Mouse (Mus musculus) duodenum, adult 2 months (tissue): ENCODE results near the gene Fnbp4. TPM values are rescaled to one million over a fixed set of nuclear protein-coding genes. Genes with fewer than 3 reads are reported as not detected.

Experiments used
- polyA plus RNA-seq: library from polyadenylated mRNA; depleted of rRNA; stranded (reverse); fragments of >200 nt; gene quantifications from 2 replicates; pipeline ENCODE4 v1.2.3, GENCODE M21; 2012; ENCODE audit warnings: low replicate concordance; rRNA removed

Fnbp4 gene
- polyA plus RNA-seq: 11.2 and 17.5 TPM in 2 replicates

GRCm38 (mm10) chr2:90745053-90745678, at the start of gene Fnbp4:
Fnbp4 (plus strand) TSS chr2:90745370.

GRCm38 (mm10) chr2:90782458-90782857, 37.3 kb downstream of the Fnbp4 start, which contains the start of gene Agbl2:
Agbl2 (plus strand) TSS chr2:90782727.

Other genes starting within 250 kb of the Fnbp4 start
- 2.6 and 3.7 TPM in 2 replicates for gene Ptprj, start 164.7 kb upstream of the Fnbp4 start, polyA plus RNA-seq
- gene Nup160, start 68.2 kb upstream of the Fnbp4 start, polyA plus RNA-seq: 0.90 and 1.1 TPM in 2 replicates
- 0.02 and 0.07 TPM in 2 replicates for gene Agbl2, start 37.4 kb downstream of the Fnbp4 start, polyA plus RNA-seq
- gene Mtch2, start 101.8 kb downstream of the Fnbp4 start, polyA plus RNA-seq: 60.2 and 60.7 TPM in 2 replicates
- gene C1qtnf4, start 140.5 kb downstream of the Fnbp4 start, polyA plus RNA-seq: 9.0 and 9.7 TPM in 2 replicates
- gene Kbtbd4, start 159.4 kb downstream of the Fnbp4 start, polyA plus RNA-seq: 5.6 and 6.4 TPM in 2 replicates
- gene Ndufs3, start 159.5 kb downstream of the Fnbp4 start, polyA plus RNA-seq: 103 and 129 TPM in 2 replicates
- 12.2 and 15.3 TPM in 2 replicates for gene Celf1, start 195.0 kb downstream of the Fnbp4 start, polyA plus RNA-seq